Mouse (Mus musculus) heart, adult 9 months (tissue): ENCODE measurements around the gene Etfrf1.

Experiments
- DNase-seq, 2 experiments: peaks; one replicate each; pipeline ENCODE4 v3.0.0; 2022; ENCODE audit warnings: low spot score in 2 of 2

The Etfrf1 gene

DNA sequence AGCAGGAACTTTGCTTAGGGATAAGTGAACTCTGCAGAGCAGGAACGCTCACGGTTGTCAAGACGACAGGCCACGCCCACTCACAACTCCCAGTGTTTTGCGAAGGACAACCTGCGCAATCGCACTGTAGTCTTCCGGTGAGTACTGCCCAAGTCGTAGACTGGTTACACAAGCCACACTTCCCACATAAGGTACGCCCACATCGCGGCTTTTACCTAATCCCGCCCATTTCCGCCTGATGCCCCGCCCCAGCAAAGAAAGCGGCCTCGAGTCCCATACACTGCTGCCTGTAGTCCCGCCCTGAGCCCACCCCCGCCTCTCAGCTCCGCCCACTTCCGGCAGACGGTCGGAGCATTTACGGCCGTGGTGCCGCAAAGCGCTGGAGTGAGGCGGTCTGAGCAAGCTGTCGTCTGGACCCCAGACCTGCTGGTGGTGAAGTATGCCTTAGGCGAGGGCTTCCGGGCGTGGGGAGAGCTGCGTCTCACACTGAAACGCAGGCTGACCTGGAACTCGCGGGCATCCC is at the start of gene Etfrf1, which contains the start of gene Casc1:
Gene Etfrf1 (plus strand): TSS at position 319 of the 523 bp plus-strand sequence.
Gene Casc1 (minus strand): TSS at position 190 of the 523 bp plus-strand sequence.
- DNase-seq: peak; percentile 99 to 100

DNA sequence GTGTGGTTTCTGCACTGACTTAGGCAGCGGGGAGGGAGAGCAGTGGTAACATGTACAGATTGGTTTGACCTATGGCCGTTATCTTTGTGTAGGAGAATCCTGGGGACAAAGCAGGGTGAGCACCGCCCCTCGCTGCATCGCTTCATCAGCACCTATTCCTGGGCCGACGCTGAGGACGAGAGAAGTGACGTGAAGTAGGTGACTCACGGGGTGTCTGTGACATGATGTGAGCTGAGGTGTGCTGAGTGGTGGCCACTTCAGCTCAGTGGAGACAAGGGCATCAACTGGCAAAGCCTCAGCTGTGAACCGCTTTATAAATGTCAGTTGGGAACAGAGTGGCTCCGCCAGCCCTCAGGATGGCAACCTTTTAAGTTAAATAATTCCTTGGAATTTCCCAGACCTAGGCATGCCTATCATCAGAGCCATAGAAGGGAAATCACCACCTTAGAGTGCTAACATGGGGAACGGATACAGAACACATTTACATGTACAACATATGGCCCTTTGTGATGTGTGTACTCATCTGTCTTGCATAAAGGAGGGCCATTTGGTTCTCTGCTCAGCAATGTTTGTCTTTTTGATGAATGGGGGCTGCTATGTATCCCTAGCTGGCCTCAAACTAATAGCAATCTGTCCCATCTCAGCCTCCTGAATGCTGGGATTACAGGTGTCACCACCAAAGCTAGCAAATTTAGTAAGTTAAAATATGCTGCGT is 38.9 kb upstream of the Etfrf1 start:
- no peak for DNase-seq

DNA sequence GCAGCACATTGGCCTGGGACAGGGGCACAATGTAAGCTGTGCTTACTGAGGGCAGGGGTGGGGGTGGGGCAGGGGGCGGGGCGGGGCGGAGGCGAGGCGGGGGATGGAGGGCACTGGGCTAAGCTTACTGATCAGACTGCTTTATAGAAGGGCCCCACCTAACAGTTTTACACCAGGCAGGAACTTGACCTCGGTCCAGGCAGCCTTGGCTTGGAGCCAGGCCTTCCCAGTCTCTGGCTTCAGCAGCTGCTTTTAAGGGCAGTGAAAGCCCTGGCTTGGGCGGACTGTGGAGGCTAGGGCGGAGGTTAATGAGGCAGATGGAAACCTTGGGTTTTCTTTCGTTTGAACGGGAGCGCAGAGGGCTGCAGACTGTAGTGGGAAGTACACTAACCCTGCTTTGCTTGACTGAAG is 37.1 kb upstream of the Etfrf1 start:
- DNase-seq: peak; percentile 82 to 88

DNA sequence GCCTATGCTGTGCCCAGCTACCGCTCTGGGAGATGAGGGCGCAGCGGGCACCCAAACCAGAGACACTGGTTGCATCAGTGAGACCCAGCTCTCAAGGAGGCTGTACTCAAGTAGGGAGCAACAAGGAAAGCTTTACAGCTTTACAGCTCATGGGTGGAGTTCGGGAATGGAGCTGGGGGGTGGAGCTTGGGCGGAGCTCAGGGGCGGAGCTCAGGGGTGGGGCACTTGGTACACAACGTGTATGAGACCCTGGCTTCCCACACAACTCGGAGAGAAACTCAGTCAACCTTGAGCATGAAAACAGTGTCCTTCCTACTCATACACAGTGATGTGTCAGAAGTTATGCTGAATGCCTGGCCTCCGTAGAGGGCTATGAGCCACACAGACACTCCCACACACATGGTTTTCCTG is 35.4 kb upstream of the Etfrf1 start:
- DNase-seq: no peak

DNA sequence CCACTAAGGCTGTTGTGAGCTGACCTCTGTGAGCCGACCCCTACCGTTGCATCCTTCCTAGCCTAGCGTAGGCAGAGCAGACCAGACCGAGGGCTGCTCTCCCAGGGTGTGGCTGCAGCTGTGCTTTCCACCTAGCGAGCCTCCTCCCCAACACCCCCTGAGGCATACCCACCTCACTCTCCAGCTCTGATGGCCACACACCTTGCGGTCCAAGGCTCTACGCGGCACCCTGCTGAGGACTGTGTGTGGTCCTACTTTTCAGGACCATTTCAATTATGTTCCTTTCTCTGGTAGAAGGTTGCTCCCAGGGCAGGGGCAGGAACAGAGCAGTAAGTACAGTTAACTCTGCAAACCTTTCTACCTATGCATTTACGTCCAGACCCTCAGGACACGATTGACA is 34.5 kb upstream of the Etfrf1 start:
- no peak for DNase-seq

DNA sequence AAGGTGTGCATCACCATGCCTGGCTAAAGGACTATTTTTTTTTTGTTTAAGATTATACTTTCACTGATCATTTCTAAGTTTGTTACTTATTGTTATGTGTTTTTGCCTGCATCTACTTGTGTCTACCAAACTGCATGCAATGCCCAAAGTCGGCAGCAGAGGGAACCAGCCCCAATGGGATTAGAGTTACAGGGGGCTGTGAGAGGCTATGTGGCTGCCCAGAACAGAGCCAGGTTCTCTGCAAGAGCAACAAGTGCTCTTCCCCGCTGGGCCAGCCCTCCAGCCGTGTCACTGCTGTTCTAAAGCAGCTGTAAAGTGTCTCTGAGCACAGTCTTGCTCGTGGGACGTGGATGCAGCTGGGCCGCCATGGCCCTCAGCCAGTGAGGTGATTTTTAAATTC is 31.3 kb upstream of the Etfrf1 start:
- DNase-seq: peak in 1 of 2 experiments; percentile 34

DNA sequence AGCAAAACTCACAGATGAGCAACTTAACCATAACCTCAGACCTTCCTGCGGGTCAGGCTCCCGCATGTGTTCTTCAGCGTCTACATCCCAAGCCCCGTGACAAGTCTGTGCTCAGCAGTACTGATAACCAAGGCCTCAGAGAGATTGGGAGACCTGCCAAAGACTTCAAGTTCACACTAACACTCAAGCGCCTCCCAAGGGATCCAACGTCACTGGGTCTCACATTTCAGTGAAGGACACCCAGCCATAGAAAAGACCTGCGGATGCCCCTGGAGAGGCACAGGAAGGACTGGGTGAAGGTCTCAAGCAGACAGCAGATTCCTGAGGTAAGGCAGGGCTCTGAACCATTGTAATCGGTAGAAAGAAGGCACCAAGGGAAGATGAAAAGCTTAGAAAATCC is 28.9 kb upstream of the Etfrf1 start:
- DNase-seq: peak; percentile 78 to 85

DNA sequence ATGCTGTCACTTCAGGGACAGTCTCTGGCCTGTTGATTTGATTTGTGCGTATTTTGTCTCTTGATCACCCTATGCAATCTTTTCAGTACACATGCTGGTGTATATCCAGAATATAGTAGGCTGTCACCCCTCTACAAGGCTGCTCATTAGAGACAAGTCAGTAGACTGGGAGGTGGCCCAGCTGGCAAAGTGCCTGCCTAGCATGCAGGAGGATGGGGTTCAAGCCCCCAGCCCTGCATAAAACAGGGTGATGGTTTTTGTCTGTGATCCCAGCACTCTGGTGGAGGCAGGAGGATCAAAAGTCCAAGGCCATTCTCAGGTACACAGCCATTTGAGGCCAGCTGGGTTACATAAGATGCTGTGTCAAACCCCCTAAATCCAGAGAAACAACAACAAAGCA is 24.8 kb upstream of the Etfrf1 start:
- DNase-seq: no peak

DNA sequence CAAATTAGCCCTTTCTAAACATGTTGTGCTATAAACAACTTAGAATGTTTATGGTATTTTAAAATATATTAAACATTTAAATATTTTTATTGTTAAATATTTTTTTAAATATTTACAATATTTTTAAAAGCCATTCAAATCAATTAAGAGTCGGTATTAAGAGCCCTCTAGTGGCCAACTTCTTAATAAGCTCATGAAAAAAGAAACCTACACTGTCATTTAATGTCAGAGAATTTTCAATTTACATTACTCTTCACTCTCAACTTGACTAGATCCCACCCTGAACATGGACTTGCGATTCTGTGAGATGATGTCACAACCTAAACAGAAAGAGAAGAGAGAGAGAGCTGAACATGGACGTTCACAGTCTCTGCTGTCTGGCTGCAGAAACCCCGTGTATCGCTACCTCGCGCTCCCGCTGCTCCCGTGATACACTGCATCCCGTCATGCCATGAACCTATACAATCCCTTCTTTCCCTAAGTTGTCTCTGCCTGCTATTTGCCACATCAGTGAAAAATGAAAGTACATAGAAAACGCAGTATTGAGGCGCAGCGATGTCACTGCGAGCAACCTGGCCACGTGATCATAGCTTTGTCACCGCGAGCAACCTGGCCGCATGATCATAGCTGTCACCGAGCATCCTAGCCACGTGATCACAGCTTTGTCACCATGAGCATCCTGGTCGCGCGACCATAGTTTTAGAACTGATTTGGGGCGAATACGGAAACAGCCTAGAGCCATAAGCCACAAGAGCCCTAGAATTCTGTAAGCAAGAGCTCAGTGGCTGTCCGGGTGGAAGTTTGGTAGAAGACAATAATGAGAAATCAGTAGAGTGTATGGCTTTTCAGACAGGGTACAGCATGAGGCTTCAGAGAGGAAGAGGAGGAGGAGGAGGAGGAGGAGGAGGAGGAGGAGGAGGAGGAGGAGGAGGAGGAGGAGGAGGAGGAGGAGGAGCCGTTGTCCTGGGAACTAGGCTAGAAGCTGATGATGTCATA is 23.5 kb upstream of the Etfrf1 start:
- peak in 1 of 2 experiments; percentile 28 for DNase-seq

DNA sequence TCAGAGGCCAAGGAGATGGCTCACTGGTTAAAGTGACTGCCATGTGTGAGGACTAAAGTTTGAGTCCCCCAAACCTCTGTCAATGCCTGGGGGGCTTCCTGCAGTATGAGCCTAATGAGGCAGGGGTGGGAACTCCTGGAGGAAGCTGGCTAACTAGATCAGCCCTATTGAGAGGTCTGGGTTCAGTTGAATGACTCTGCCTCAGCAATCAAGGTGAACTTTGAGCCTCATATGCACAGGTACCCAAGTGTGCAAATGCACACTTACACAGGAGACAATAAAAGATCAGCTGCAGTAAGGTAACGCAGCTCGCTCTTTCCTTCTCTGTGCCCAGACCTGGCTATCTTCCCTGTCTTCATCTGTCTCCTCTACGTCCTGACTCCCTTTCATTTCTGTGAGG is 17.9 kb upstream of the Etfrf1 start:
- DNase-seq: no peak

DNA sequence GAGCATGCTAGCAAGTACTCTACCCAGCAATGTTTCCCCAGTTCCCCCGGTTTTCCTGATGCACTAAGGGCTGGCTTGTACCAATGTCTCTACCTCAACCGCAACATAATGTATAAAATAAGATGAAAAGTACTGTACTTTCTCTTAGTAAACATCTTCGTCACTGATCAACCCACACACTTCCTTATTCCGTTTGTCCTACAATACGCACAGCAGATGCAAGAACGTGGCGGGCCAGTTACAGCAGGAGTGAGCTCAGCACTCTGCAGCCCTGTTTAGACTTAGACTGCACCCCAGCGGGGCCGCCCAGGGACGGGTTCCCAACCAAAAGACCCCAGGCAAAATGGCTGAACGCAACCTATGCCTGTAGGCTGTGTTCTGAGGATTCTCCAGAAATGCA is 17.5 kb upstream of the Etfrf1 start:
- DNase-seq: no peak

DNA sequence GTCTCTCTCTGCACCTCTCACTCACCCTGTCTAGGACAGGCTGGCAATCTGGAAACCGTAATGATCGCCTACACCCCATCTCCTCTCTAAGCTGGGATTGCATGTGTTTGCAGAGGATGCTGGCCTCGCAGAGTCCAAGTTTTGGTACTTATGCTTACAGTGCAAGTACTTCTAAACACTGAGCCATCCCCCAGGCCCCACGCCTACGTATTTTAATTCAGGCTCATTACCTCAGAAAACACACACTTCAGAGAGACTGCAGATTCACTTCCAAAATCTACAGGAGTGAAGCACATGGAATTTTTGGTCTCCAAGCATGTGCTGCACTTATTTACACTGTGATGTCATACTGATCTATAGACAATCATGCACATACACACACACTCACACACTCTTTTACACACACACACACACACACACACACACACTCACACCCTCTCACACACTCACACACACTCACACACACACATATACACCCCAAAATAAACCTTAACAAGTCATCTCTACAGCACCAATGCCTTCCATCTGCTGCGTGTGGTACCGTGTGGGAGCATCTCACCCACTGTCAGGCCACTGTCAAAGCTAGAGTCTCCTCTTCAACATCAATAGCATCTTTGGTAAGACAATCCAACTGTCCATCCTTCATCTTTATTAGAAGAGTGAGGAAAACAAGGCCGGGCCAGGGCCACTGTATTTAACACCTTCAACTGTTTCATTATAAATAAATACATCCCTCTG is 12.8 kb upstream of the Etfrf1 start:
- DNase-seq: no peak

DNA sequence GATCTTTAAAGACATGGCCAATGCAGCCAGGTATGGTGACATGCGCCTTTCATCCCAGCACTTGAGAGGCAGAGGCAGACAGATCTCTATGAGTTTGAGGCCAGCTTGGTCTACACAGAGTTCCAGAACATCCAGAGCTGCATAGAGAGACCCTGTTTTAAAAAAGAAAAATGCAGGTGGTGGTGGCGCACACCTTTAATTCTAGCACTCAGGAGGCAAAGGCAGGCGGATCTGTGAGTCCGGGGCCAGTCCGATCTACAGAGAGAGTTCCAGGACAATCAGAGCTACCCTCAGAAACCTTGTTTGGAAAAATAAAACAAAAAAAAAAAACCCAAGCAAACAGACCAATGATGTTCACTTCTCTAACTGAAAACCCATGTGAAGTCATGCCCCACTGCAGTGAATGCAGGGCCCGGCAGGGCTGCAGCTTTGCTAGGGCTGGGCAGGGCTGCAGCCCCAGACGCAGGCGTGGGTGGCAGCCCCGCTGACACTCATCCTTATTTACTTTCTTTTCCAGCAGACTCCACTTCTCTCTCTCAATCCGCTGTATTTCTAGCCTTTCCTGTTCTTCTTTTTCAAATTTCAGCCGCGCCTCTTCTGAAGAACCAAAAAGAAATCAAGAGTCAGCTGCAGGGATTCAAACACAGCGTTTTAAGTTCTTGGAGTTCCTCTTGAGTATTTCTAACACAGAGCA is 8.4 kb upstream of the Etfrf1 start:
- no peak for DNase-seq

DNA sequence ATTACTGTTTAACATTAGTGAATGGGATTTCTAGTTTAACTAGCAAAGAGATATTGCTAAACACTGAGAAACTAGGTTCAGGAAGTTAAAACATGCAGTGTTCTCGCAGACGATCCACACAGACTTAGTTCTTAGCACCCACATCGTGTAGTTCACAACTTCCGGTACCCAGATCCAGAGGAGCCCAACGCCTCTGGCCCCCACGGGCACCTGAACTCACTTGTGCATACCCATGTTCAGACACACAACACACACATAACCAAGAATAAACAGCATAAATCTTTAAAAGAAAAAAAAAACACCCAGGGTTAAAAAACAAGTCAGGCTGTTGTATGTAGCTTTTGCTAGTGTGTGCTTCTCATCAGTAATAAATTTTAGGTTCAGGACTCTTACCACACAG is 6.5 kb upstream of the Etfrf1 start:
- DNase-seq: no peak

DNA sequence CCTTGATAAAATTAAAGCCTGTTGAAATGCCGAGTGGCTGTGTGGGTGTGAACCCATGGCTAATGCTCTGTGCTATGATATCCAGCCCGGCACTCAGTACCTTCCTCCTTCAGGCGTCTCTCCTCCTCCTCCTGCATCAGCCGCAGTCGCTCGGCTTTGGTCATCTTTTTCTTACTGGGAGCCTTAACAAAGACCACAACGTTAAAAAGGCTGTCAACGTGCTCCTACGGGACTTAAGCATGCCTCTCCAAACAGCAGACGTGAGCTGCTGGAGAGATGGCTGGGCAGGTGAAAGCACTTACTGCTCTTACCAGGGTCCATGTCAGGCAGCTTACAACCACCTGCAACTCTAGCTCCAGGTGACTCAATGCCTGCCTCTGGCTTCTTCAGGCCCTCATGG is 5.8 kb upstream of the Etfrf1 start:
- DNase-seq: no peak

DNA sequence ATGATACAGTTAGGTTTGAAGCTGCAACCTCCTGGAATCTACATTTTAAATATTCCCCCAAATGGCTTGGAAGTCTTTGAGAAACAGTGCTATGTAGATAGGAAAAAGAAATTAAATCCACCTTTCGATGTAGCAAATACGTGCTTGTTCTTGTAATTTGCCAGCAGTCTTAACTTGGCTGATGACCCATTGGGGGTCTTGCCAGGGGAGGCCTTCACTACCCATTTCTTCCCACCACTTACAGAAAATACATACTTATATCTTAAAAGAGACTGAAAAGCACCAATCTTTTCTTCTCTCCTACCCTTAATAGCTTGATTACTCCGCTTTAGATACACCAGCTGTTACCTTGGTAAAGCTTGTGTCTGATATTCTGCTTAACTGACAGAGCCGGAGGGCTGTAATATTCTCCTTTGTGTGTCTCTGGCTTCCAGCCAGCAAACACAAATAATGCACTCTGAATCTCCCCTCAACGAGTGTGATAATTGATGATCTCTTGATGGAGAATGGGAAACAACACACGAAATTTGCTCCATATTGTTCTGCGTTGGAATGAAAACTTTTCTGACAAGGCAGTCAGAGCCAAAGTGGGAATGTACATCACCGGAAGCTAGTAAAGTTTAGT is 766 bp upstream of the Etfrf1 start:
- no peak for DNase-seq

DNA sequence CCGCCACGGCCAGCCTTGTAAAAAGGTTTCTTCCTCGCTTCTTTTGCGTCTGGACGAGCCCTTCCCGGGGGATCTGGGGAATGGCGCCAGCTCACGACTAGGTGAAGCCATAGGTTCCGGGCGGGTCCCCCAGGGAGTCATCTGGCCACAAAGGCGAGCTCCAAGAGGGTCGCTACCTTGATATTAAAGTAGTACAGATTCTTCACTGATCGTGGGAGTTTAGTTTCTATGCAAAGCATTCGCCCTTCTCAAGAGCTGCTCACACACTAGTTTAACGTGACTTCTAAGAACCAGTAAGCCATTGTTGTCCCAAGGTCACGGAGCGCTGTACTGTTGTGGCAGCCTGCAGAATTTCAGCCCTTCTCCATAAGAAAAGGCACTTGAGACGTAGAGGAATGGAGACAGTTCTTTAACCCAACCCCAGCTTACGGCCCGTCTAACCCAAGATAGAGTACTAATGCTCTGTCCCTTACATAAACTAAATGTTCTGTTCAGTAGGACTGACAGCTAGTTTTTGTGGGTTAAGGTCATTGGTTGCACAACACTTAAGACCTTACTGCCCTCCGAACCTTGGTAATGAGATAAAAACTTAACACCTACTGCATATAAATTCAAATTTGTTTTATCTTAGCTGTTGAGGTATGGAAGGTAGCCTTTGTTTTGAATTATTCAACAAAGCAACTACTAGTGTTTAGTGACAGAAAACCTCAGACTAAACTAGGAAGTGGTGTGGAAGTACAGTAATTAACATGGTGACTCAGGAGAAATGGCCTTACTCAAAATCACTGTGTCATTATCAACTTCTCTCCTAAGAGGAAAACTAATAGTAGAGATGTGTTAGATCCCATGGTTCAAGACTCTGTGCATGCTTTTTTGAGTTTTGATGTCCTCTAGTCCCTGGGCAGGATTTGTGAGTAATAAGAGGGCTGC is 707 bp downstream of the Etfrf1 start:
- no peak for DNase-seq

DNA sequence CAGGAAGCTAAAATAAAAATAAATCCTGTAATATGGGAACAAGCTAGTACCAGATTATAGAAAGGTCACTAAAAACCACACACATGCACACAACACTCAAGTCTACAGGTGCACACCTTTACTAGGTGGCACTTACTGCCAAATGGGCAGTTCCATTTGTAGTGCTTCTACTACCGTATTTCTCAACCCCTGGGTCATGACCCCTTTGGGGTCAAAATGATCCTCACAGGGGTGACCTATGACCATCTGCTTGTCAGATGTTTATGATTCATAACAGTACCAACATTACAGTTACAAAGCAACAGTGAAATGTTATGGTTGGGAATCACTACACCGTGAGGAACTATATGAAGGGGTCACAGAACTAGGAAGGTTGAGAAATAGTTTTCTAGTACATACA is 3.0 kb downstream of the Etfrf1 start:
- no peak for DNase-seq

DNA sequence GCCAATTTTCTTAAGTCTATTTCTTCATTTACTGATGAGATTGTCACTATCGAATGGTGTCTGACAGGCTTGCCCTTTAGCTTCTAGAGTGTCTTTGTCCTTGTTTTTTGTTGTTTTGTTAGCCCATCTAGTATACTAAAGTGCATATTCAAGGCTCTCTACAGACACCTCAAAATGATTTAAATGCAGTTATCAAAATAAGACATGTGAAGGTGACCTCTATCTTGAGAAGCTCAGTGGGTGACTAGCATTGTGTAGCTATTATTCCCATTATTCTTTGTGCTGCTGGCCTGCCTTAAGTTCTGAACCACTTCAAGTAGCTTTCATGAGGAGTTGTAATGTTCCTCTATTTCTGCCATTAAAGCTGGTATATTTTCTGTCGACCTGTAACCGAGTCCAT is 4.9 kb downstream of the Etfrf1 start:
- no peak for DNase-seq

DNA sequence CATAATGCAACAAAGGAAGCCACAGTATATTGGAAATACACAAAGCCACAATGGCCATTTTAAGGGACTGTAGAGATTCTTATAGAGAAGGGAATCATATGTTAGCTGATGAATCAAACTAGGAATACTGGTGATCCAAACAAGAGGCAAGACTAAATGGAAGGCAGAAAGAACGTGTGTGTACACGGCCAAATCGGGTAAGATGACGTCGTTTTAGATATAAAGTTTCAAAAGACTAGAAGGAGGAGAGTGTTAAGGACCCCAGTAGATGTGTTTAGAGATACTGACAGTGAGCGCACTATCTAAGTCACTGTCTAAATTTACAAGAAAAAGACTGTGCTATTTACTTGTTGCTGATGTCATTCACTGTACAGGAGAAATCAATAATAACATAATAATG is 13.3 kb downstream of the Etfrf1 start:
- DNase-seq: no peak
